8 mouse cellular contexts compared by ENCODE assay signal in genomic region chr3:126693302-126693701, GRCm38 (mm10).
DNase-seq lines count a peak whose midpoint lies in the region; ATAC-seq and TF ChIP-seq lines count a peak whose summit lies in the region.

No protein-coding gene starts in this region.

- no peaks in the 10 kb centered on the region for H3K9me3 ChIP-seq in forebrain, postnatal 0 days (ENCODE audit: low read length)

- intact Hi-C loops in gastrocnemius, postnatal 14 days (cut with DNase I; ENCODE audit: low total_unique reads): no loop called here

- WGBS in forebrain, postnatal 0 days: 25% methylated on average over 7 of the region's 7 CpGs
- WGBS in kidney, adult 2 months: 14% methylated on average over 7 of the region's 7 CpGs

- no peak for TF ChIP-seq CTCF in forebrain, postnatal 0 days (IDR thresholded peaks at IDR 0.05; ENCODE audit: low read depth)
- TF ChIP-seq CTCF in kidney, adult 2 months (conservative IDR thresholded peaks at IDR 0.05; ENCODE audit: insufficient read depth, insufficient read length, low read depth, low read length): no peak

- H3K27me3 ChIP-seq in forebrain, postnatal 0 days (ENCODE audit: insufficient read depth, low read length): no peaks in the 10 kb centered on the region
- H3K27me3 ChIP-seq in kidney, adult 2 months (replicated peaks; ENCODE audit: control insufficient read depth, insufficient read depth, low read length): no peaks in the 10 kb centered on the region

- H3K4me1 ChIP-seq in forebrain, postnatal 0 days (ENCODE audit: insufficient read depth): no peaks in the 10 kb centered on the region
- H3K4me1 ChIP-seq in kidney, adult 2 months (ENCODE audit: control insufficient read depth, insufficient read depth, low read length): peaks cover 22% of the 10 kb centered on the region

- 0 out of 2 replicates have a peak, but pooled peaks have one; percentile 32 for ATAC-seq in forebrain, postnatal 0 days

- H3K4me3 ChIP-seq in forebrain, postnatal 0 days (ENCODE audit: low read depth, low read length): no peak overlapping the region
- peak overlapping the region; percentile 34; the same call in 1 of the 2 replicates for H3K4me3 ChIP-seq in kidney, adult 2 months (ENCODE audit: insufficient read depth, low read depth, low read length)

- peak; percentile 10 for DNase-seq in gastrocnemius, postnatal 14 days
- no peak for DNase-seq in gastrocnemius, postnatal 10 days
- peak; percentile 4 to 7 for DNase-seq in CD8-positive naive resting alpha-beta T cell, adult 2 months (ENCODE audit: low read depth in 2 of 2, low spot score in 2 of 2)
- peak; percentile 9 for DNase-seq in forebrain, postnatal 0 days
- DNase-seq in kidney, adult 2 months: peak; percentile 75
- peak; percentile 81 for DNase-seq in lung, postnatal 25 days (ENCODE audit: low spot score)
- DNase-seq in layer of hippocampus, adult 9-10 months (ENCODE audit: low spot score): no peak
- no peak for DNase-seq in cerebellum, postnatal 25 days

- no peak for TF ChIP-seq POLR2A in kidney, adult 2 months (IDR thresholded peaks at IDR 0.05; ENCODE audit: low read depth, low read length)

- no peaks in the 10 kb centered on the region for H3K36me3 ChIP-seq in forebrain, postnatal 0 days (ENCODE audit: insufficient read depth)
- no peaks in the 10 kb centered on the region for H3K36me3 ChIP-seq in kidney, adult 2 months (ENCODE audit: control insufficient read depth, insufficient read depth, low read length)

- H3K27ac ChIP-seq in forebrain, postnatal 0 days (ENCODE audit: low read depth, low read length): no peak overlapping the region; the same call in 1 of the 2 replicates
- H3K27ac ChIP-seq in kidney, adult 2 months (ENCODE audit: insufficient read depth, low read depth, low read length): peak overlapping the region; percentile 72

- no peak overlapping the region for H3K9ac ChIP-seq in forebrain, postnatal 0 days

- H3K4me2 ChIP-seq in forebrain, postnatal 0 days (ENCODE audit: low read depth): peak overlapping the region; percentile 24

Comparison
In these comparisons a context has a peak if more than half of its experiments do, and no peak if none do; other contexts are left out.
1. DNase-seq: peak in gastrocnemius, postnatal 14 days (single experiment), CD8-positive naive resting alpha-beta T cell, adult 2 months (2 of 2), forebrain, postnatal 0 days (single experiment), kidney, adult 2 months (single experiment) and lung, postnatal 25 days (single experiment); none in gastrocnemius, postnatal 10 days (single experiment), layer of hippocampus, adult 9-10 months (single experiment) and cerebellum, postnatal 25 days (0 of 2).